Mouse (Mus musculus) liver, adult 2 months (tissue): Measurements from ENCODE around the gene Cux1.

Experiments
- CTCF ChIP-seq: fragments of 200-500 bp; IDR thresholded peaks from 2 replicates; pipeline ENCODE4 v1.5.1; 2011; ENCODE audit warnings: low read depth, low read length, control low read depth
- POLR2A ChIP-seq: fragments of 200-500 bp; IDR thresholded peaks from 2 replicates; pipeline ENCODE4 v1.6.1; 2011; ENCODE audit warnings: low read length, control low read depth; ENCODE audit not compliant: insufficient read depth; ENCODE audit errors: extremely low read depth

DNA sequence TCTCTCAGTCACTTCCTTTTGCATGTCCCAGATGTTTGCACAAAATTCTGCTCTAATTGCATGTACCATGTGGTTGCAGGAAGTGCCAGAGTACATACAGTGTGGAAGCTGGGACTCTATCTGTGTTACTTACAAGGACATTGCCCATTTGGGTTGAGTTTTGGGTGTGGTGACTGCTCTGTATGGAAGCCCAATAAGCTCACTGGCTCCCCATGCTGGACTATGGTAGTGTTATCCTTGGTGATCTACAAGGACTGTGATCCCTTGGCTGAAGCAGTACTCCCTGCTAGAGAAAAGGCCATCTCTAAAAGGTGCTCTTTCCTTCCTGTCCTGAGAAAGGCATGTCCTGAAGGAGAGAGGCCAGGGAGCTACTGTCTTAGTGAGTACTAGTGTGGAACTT is 160.9 kb downstream of the Cux1 start:
- TF ChIP-seq CTCF (no peak), POLR2A (no peak)
